Mouse (Mus musculus): Measurements from ENCODE around the gene Mmp13. TPM values are rescaled to one million over a fixed set of nuclear protein-coding genes. Genes with fewer than 3 reads are reported as not detected.
A peak's percentile ranks its signal among the peaks of the same experiment; 100 is the strongest.
"Not testable (repeated sequence)": the region's sequence is repeated elsewhere in the genome, so short reads cannot be mapped to it uniquely, and the experiment has no call there.

Gene Mmp13
- total RNA-seq (2021), result not detected
- long read RNA-seq, experiment 1, result 0 reads
- long read RNA-seq, experiment 2, result 0 reads

DNA sequence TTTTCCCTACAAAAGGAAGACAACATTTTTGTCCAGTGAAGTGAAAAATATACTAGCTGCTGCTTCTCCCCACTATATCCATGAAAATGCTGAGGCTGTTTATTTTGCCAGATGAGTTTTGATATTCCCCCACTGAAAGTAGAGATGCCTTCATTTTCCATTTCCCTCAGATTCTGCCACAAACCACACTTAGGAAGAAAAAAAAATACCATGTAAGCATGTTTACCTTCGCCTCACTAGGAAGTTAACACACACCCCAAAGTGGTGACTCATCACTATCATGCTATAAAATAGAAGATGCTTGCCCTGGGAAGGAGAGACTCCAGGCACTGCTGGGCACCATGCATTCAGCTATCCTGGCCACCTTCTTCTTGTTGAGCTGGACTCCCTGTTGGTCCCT is at the start of gene Mmp13:
Gene Mmp13, plus strand, starts transcription at position 301 of the 400 bp plus-strand sequence.
- DNase-seq, result no peak
- Histone ChIP-seq H3K4me3 (no peak within 1 kb of the TSS), H3K27ac (no peak within 1 kb of the TSS)
- TF ChIP-seq CTCF (IDR thresholded peaks at IDR 0.05), result no peak
- intact Hi-C loops (cut with DNase I), result no loop called here

GRCm38 (mm10) chr9:7238619-7239018 is 33.7 kb upstream of the Mmp13 start:
- no peak for TF ChIP-seq CTCF (IDR thresholded peaks at IDR 0.05)

GRCm38 (mm10) chr9:7239967-7240366 is 32.3 kb upstream of the Mmp13 start:
- Histone ChIP-seq H3K4me3 (no peak overlapping the region), H3K27ac (no peak overlapping the region)
- TF ChIP-seq CTCF (IDR thresholded peaks at IDR 0.05), result no peak
- intact Hi-C loops (cut with DNase I), result no loop called here
- DNase-seq, result no peak

More at GRCm38 (mm10) chr9:7238619-7239018, 33.7 kb upstream of the Mmp13 start:
- no peak for DNase-seq
- intact Hi-C loops (cut with DNase I), result no loop called here
- Histone ChIP-seq H3K27ac (no peak overlapping the region), H3K4me3 (no peak overlapping the region)

DNA sequence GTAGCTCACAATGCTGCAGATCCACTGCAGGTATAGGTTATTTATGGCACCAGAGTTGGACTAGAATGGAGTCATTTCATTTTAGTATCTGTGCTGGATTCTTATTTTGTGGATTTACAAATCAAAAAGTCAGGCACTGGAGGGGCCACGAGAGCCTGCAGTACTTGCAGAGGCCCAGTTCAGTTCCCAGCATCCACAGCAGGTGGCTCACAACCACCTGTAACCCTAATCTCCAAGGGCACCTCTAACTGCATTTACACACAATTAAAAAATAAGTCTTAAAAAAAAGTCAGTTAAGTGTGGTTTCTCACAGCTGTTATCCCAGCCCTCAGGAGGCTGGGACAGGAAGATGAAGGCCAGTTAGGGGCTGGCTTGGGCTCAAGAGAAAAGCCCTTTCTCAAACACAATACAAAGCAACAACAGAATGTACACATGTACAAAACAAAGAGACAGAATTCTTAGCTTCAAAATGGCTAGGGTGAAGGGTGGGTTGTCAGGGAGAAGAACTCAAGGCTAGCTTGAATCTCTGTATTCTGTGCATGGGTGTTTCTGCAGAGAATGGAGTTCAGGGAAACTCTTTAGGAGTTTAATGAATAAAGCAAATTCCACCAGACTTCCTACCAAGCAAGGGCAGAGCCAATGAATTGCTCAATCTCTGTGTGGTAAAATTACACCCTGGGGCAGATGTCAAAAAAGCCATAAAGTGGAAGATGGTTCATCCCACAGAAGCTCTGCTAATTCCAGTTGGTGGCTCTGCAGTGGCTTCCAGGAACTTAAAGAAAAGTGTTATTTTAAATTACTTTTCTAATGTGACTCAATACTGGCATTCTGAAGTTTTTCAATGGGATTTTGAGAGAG is 19.3 kb upstream of the Mmp13 start:
- DNase-seq, result no peak
- intact Hi-C loops (cut with DNase I), result no loop called here
- no peak overlapping the region for H3K27ac ChIP-seq
- H3K4me3 ChIP-seq, result no peak overlapping the region
- TF ChIP-seq CTCF (IDR thresholded peaks at IDR 0.05), result no peak

DNA sequence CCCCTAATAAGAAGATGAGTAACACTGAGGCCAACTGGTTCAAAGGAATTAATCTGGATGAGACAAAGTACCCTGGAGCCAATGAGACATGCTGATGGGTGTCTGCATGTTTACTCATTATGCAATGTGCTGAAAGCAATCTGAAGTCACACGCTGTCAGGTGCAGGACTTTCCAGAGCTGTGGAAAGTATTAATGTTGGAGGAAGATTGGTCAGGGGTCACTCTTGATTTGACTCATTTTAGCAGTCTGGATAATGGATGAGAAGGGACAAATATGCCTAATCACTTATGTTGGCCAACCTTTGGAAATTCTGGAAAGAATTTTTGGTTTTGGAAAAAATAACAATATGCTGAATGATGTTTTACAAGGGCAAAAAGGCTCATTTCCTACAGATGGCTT is 10.6 kb upstream of the Mmp13 start:
- no peak for DNase-seq
- no peak overlapping the region for H3K4me3 ChIP-seq
- no peak for TF ChIP-seq CTCF (IDR thresholded peaks at IDR 0.05)
- H3K27ac ChIP-seq, result no peak overlapping the region
- intact Hi-C loops (cut with DNase I), result no loop called here

GRCm38 (mm10) chr9:7270071-7270470 is 2.2 kb upstream of the Mmp13 start:
- Histone ChIP-seq H3K27ac (no peak overlapping the region), H3K4me3 (no peak overlapping the region)
- TF ChIP-seq CTCF (IDR thresholded peaks at IDR 0.05), result no peak
- intact Hi-C loops (cut with DNase I), result no loop called here
- no peak for DNase-seq

- no peak for DNase-seq
- no peak for TF ChIP-seq CTCF (IDR thresholded peaks at IDR 0.05)
- intact Hi-C loops (cut with DNase I), result no loop called here
- no peak overlapping the region for H3K27ac ChIP-seq
- no peak overlapping the region for H3K4me3 ChIP-seq
Measured at GRCm38 (mm10) chr9:7282565-7283302, 10.4 kb downstream of the Mmp13 start.

- H3K27ac ChIP-seq; intact Hi-C loops (cut with DNase I); DNase-seq; H3K4me3 ChIP-seq: not testable (repeated sequence)
Measured at GRCm38 (mm10) chr9:7283303-7283684, 11.0 kb downstream of the Mmp13 start.

DNA sequence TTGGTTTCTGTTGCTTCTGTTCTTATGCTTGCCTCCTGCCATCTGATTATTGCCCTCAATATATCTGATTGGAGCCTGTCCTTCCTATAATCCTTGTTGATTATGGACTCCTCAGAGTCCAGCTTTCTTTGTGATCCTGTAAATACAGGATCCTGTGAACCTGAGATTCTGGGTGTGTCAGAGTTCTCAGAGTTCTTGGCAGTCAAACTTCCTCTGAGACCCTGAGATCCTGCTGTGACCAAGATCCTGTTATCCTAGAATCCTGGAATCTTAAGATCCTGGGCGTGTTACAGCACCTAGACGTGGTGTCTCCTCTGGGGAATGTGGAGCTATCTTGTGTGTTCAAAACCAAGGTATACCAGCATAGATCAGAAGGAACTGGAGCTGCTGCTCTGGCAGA is 17.2 kb downstream of the Mmp13 start:
- no peak for DNase-seq
- intact Hi-C loops (cut with DNase I), result no loop called here
- H3K27ac ChIP-seq, result no peak overlapping the region
- no peak for TF ChIP-seq CTCF (IDR thresholded peaks at IDR 0.05)
- H3K4me3 ChIP-seq, result no peak overlapping the region

DNA sequence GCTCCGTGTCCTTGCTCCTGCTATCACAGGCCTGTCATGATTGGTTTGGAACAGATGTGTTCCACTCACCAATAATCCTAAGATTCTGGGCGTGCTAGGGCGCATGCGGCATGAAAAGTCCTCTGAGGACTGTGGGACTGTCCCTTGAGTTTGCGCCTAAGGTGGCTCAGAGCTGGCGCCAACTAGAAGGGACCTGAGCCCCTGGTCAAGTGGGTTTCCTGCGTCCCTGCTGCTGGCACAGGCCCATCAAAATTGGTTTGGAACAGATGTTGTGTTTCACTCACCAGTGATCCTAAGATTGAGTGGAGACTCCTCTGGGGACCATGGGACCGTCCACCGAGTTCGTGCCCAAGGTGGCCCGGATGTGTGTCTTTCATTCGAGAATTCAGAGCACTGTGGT is 17.6 kb downstream of the Mmp13 start:
- no peak for TF ChIP-seq CTCF (IDR thresholded peaks at IDR 0.05)
- intact Hi-C loops (cut with DNase I), result no loop called here
- H3K27ac ChIP-seq, result no peak overlapping the region
- no peak overlapping the region for H3K4me3 ChIP-seq
- DNase-seq, result no peak

GRCm38 (mm10) chr9:7292132-7292531 is 19.8 kb downstream of the Mmp13 start:
- intact Hi-C loops (cut with DNase I), result no loop called here
- no peak overlapping the region for H3K4me3 ChIP-seq
- TF ChIP-seq CTCF (IDR thresholded peaks at IDR 0.05), result 0 out of 2 replicates have a peak, but pooled peaks have one; percentile 8

GRCm38 (mm10) chr9:7331847-7332246 is 59.5 kb downstream of the Mmp13 start:
- DNase-seq, result no peak
- TF ChIP-seq CTCF (IDR thresholded peaks at IDR 0.05), result no peak
- intact Hi-C loops (cut with DNase I), result no loop called here

More at GRCm38 (mm10) chr9:7292132-7292531, 19.8 kb downstream of the Mmp13 start:
- DNase-seq, result no peak
- H3K27ac ChIP-seq, result no peak overlapping the region

More at GRCm38 (mm10) chr9:7331847-7332246, 59.5 kb downstream of the Mmp13 start:
- Histone ChIP-seq H3K4me3 (no peak overlapping the region), H3K27ac (no peak overlapping the region)

Other genes with a start within 250 kb of the Mmp13 start
- gene Dync2h1, start 88.1 kb upstream of the Mmp13 start, total RNA-seq (2021), result 1 to 10 TPM; 1.3 TPM
- 10 to 100 TPM; 71.2 to 89.2 TPM for gene Dcun1d5, start 88.0 kb upstream of the Mmp13 start, total RNA-seq (2021)
- not detected for gene Mmp12, start 71.9 kb downstream of the Mmp13 start, total RNA-seq (2021)
- gene Mmp1b, start 115.5 kb downstream of the Mmp13 start, total RNA-seq (2021), result not detected
- gene Mmp3, start 173.3 kb downstream of the Mmp13 start, total RNA-seq (2021), result under 1 TPM in 1 of 2 experiments, not detected in 1; 0.20 TPM
- not detected for gene Mmp10, start 229.8 kb downstream of the Mmp13 start, total RNA-seq (2021)

All from gastrocnemius, adult 2 months (tissue).